Mouse (Mus musculus) kidney, postnatal 0 days (tissue): ENCODE measurements around the gene Rapgef2. TPM values are rescaled to one million over a fixed set of nuclear protein-coding genes. Genes with fewer than 3 reads are reported as not detected.

ENCODE experiments used
- ATAC-seq: fragments of 200-750 bp; cut with Nextera tagmentation; replicated peaks from 2 replicates; pipeline ENCODE4 v1.8.0; 2017; ENCODE audit warnings: low read depth, moderate number of reproducible peaks, moderate TSS enrichment, moderate library complexity; ENCODE audit not compliant: low FRiP score
- DNase-seq: peaks from one replicate; pipeline ENCODE4 v3.0.0-alpha.2; 2016; ENCODE audit warnings: low spot score
- H3K27ac ChIP-seq: fragments of 300-500 bp; sonication (generic); 2 replicates; pipeline ENCODE4 v1.5.1; 2014; ENCODE audit warnings: mild to moderate bottlenecking
- H3K27me3 ChIP-seq: fragments of 300-500 bp; sonication (generic); 2 replicates; pipeline ENCODE4 v1.6.1; 2014; ENCODE audit warnings: low read length, mixed read lengths; ENCODE audit not compliant: insufficient read depth
- H3K36me3 ChIP-seq: fragments of 300-500 bp; sonication (generic); 2 replicates; pipeline ENCODE4 v1.6.1; 2014; ENCODE audit warnings: low read length, mixed read lengths; ENCODE audit not compliant: insufficient read depth
- H3K4me1 ChIP-seq: fragments of 300-500 bp; sonication (generic); replicated peaks from 2 replicates; pipeline ENCODE4 v1.6.1; 2014; ENCODE audit warnings: antibody characterized with exemption, low read length, mixed read lengths; ENCODE audit not compliant: insufficient read depth
- H3K4me2 ChIP-seq: fragments of 300-500 bp; sonication (generic); 2 replicates; pipeline ENCODE4 v1.6.1; 2014; ENCODE audit warnings: mild to moderate bottlenecking, low read length, moderate library complexity, mixed read lengths
- H3K4me3 ChIP-seq: fragments of 300-500 bp; sonication (generic); replicated peaks from 2 replicates; pipeline ENCODE4 v1.5.1; 2014; ENCODE audit warnings: low read depth, low read length
- H3K9ac ChIP-seq: fragments of 300-500 bp; sonication (generic); 2 replicates; pipeline ENCODE4 v1.6.1; 2014; ENCODE audit warnings: low read depth, low read length
- H3K9me3 ChIP-seq: fragments of 300-500 bp; sonication (generic); replicated peaks from 2 replicates; pipeline ENCODE4 v1.6.1; 2016; ENCODE audit warnings: low read length, inconsistent platforms, mixed read lengths
- CTCF ChIP-seq: IDR thresholded peaks from 2 replicates; pipeline ENCODE4 v1.5.1; 2016; ENCODE audit warnings: antibody characterized with exemption, low read depth, mild to moderate bottlenecking, moderate library complexity
- WGBS: fragments of 180-500 bp; shearing (Covaris S2); extraction: QIAGEN DNeasy Blood & Tissue Kit; methylation state at CpG from one replicate; pipeline ENCODE4 v1.1.7; 2014; 5-methylcytosine and 5-hydroxymethylcytosine counted together
- polyA plus RNA-seq: library from polyadenylated mRNA; unstranded; fragments of >200 nt; fragmentation: Nextera tagmentation; extraction: Ambion mirVana; gene quantifications from 2 replicates; pipeline ENCODE4 v1.2.1, GENCODE M21; 2015

Rapgef2 gene
- polyA plus RNA-seq, 1 experiment from 2014 or later, result 4.4 TPM

DNA sequence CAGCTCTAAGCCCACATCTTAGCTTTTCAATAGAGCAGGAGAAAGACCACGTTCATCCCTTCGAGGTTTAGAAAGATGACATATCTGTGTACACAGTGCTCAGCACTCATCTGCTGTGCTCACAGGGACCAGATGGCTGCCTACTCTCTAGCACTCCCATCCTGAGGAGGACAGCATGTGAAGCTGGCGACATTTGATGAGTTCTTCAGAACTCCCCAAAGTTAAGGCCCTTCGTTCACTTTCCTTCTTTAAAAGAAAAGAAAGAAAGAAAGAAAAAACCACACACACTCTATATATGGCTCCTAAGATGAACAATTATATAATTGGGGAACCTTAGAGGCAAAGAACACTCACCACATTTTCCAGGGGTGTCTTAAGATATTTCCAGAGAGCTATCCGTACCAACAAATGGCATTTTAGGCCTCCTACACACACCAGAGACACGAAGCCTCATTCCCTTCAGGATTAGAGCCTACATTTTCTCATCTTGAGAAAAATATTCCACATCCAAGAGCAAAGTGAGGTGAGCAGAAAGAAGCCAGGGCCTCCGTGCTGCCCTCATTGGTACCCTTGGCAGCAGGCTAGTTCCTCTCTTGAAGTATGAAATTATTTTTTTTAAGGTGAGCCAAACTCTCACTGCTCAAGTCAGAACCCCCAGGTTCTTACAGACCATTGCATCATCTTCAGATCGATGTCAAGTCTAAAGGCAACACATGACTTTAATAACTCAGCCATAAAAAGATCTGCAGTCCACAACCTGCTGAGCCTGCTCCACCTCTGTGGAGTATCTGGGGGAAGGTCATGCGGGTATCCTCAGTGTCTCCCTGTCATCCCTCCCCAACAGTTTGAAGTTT is 270.5 kb downstream of the Rapgef2 start:
- Histone ChIP-seq H3K9me3 (no peaks in the 10 kb centered on the region), H3K4me1 (no peaks in the 10 kb centered on the region), H3K4me3 (no peak overlapping the region), H3K4me2 (no peak overlapping the region), H3K9ac (no peak overlapping the region), H3K27me3 (no peaks in the 10 kb centered on the region), H3K27ac (no peak overlapping the region), H3K36me3 (no peaks in the 10 kb centered on the region)
- 86% methylated on average over 9 of the region's 9 CpGs for WGBS
- DNase-seq, result no peak
- no peak for TF ChIP-seq CTCF
- ATAC-seq, result no peak

Other genes with a start within 250 kb of the Rapgef2 start
- gene Gm17359, start 50.1 kb upstream of the Rapgef2 start, polyA plus RNA-seq, result not detected in 2 replicates